Mouse (Mus musculus): ENCODE data around the gene Gm11037. TPM values are rescaled to one million over a fixed set of nuclear protein-coding genes. Genes with fewer than 3 reads are reported as not detected.
"Not testable (repeated sequence)": the region's sequence is repeated elsewhere in the genome, so short reads cannot be mapped to it uniquely, and the experiment has no call there.

Gm11037 gene
- not detected for total RNA-seq (2022)

GRCm38 (mm10) chr2:131132930-131133547 is at the start of gene Gm11037:
TSS of gene Gm11037 (plus strand) at chr2:131133497.
- DNase-seq (ENCODE audit: low spot score in 2 of 2), result no peak

- DNase-seq (ENCODE audit: low spot score in 2 of 2), result no peak
Measured at GRCm38 (mm10) chr2:131084206-131084605, 49.1 kb upstream of the Gm11037 start.

GRCm38 (mm10) chr2:131086667-131087390 is 46.5 kb upstream of the Gm11037 start, which contains the start of gene Siglec1:
TSS of gene Siglec1 (minus strand) at chr2:131086765.
- DNase-seq (ENCODE audit: low spot score in 2 of 2), result no peak

- no peak for DNase-seq (ENCODE audit: low spot score in 2 of 2)
Measured at GRCm38 (mm10) chr2:131088581-131088980, 44.7 kb upstream of the Gm11037 start.

- DNase-seq (ENCODE audit: low spot score in 2 of 2), result no peak
Measured at GRCm38 (mm10) chr2:131089634-131090033, 43.7 kb upstream of the Gm11037 start.

- no peak for DNase-seq (ENCODE audit: low spot score in 2 of 2)
Measured at GRCm38 (mm10) chr2:131090852-131091251, 42.4 kb upstream of the Gm11037 start.

GRCm38 (mm10) chr2:131093577-131093976 is 39.7 kb upstream of the Gm11037 start:
- DNase-seq (ENCODE audit: low spot score in 2 of 2), result no peak

GRCm38 (mm10) chr2:131094823-131095222 is 38.5 kb upstream of the Gm11037 start:
- peak; percentile 33 to 69 for DNase-seq (ENCODE audit: low spot score in 2 of 2)

GRCm38 (mm10) chr2:131096101-131096795 is 37.0 kb upstream of the Gm11037 start:
- no peak for DNase-seq (ENCODE audit: low spot score in 2 of 2)

- no peak for DNase-seq (ENCODE audit: low spot score in 2 of 2)
Measured at GRCm38 (mm10) chr2:131097087-131097486, 36.2 kb upstream of the Gm11037 start.

GRCm38 (mm10) chr2:131101530-131101929 is 31.8 kb upstream of the Gm11037 start:
- DNase-seq (ENCODE audit: low spot score in 2 of 2), result no peak

GRCm38 (mm10) chr2:131104021-131104420 is 29.3 kb upstream of the Gm11037 start:
- no peak for DNase-seq (ENCODE audit: low spot score in 2 of 2)

- DNase-seq (ENCODE audit: low spot score in 2 of 2), result not testable (repeated sequence)
Measured at GRCm38 (mm10) chr2:131105061-131105460, 28.2 kb upstream of the Gm11037 start.

- DNase-seq (ENCODE audit: low spot score in 2 of 2), result no peak
Measured at GRCm38 (mm10) chr2:131105989-131106388, 27.3 kb upstream of the Gm11037 start.

- no peak for DNase-seq (ENCODE audit: low spot score in 2 of 2)
Measured at GRCm38 (mm10) chr2:131118968-131119574, 14.2 kb upstream of the Gm11037 start.

GRCm38 (mm10) chr2:131124166-131124565 is 9.1 kb upstream of the Gm11037 start:
- DNase-seq (ENCODE audit: low spot score in 2 of 2), result no peak

GRCm38 (mm10) chr2:131125157-131125963 is 7.9 kb upstream of the Gm11037 start:
- no peak for DNase-seq (ENCODE audit: low spot score in 2 of 2)

GRCm38 (mm10) chr2:131125964-131126815 is 7.1 kb upstream of the Gm11037 start:
- no peak for DNase-seq (ENCODE audit: low spot score in 2 of 2)

GRCm38 (mm10) chr2:131127161-131127730 is 6.1 kb upstream of the Gm11037 start, which contains the start of gene Hspa12b:
TSS of gene Hspa12b (plus strand) at chr2:131127280.
- DNase-seq (ENCODE audit: low spot score in 2 of 2), result no peak

- no peak for DNase-seq (ENCODE audit: low spot score in 2 of 2)
Measured at GRCm38 (mm10) chr2:131128211-131128610, 5.1 kb upstream of the Gm11037 start.

Data from left cerebral cortex, adult 8-10 months (tissue).